Mouse (Mus musculus): ENCODE data around the gene Kcna1. TPM values are rescaled to one million over a fixed set of nuclear protein-coding genes. Genes with fewer than 3 reads are reported as not detected.

Gene Kcna1
- total and polyA plus RNA-seq, 3 experiments: not detected

GRCm38 (mm10) chr6:126597741-126598140, 48.4 kb downstream of the Kcna1 start (continued):
- TF ChIP-seq USF2 (IDR thresholded peaks at IDR 0.05; ENCODE audit: borderline replicate concordance in 1 of 2, insufficient read depth in 1 of 2, low read depth in 1 of 2, low read length in 2 of 2): no peak
- no peak for TF ChIP-seq MYB (IDR thresholded peaks at IDR 0.05; ENCODE audit: low read depth, low read length)

- Histone ChIP-seq H3K27ac (ENCODE audit: control insufficient read depth, low read depth, low read length) (no peak overlapping the region), H3K36me3 (ENCODE audit: control insufficient read depth in 1 of 2, insufficient read depth in 2 of 2, low read length in 2 of 2) (no peaks in the 10 kb centered on the region), H3K79me2 (ENCODE audit: control insufficient read depth, insufficient read depth, low read length, poor library complexity) (no peaks in the 10 kb centered on the region), H3K9ac (ENCODE audit: control insufficient read depth, low read depth, low read length, poor library complexity, severe bottlenecking) (no peak overlapping the region), H3K27me3 (ENCODE audit: control insufficient read depth in 1 of 2, insufficient read depth in 2 of 2, low read length in 2 of 2) (no peaks in the 10 kb centered on the region), H3K4me3 (ENCODE audit: control insufficient read depth in 1 of 2, insufficient read depth in 1 of 2, low read depth in 2 of 2, low read length in 2 of 2) (no peak overlapping the region), H3K9me3 (replicated peaks; ENCODE audit: insufficient read depth, low read length) (no peaks in the 10 kb centered on the region), H3K4me1 (ENCODE audit: control insufficient read depth in 1 of 2, insufficient read depth in 2 of 2, low read length in 2 of 2) (no peaks in the 10 kb centered on the region)
- DNase-seq (ENCODE audit: low read depth, low spot score): no peak
- TF ChIP-seq MEF2A (IDR thresholded peaks at IDR 0.05; ENCODE audit: extremely low read depth, insufficient replicate concordance, low read depth, low read length, poor library complexity, severe bottlenecking): no peak
- no peak for TF ChIP-seq MXI1 (IDR thresholded peaks at IDR 0.05; ENCODE audit: low read depth, low read length)
- TF ChIP-seq RAD21 (IDR thresholded peaks at IDR 0.05; ENCODE audit: low read depth, low read length): no peak
- TF ChIP-seq GATA1 (IDR thresholded peaks at IDR 0.05; ENCODE audit: low read depth, low read length): no peak
- TF ChIP-seq ZNF384 (IDR thresholded peaks at IDR 0.05; ENCODE audit: low read depth, low read length): no peak
- no peak for TF ChIP-seq CHD2 (IDR thresholded peaks at IDR 0.05; ENCODE audit: low read length)
- no peak for TF ChIP-seq POLR2AphosphoS5 (IDR thresholded peaks at IDR 0.05; ENCODE audit: borderline replicate concordance, low read depth, low read length)
- no peak for TF ChIP-seq MAX (IDR thresholded peaks at IDR 0.05; ENCODE audit: low read length)
- no peak for TF ChIP-seq SIN3A (IDR thresholded peaks at IDR 0.05; ENCODE audit: low read length)
- no peak for TF ChIP-seq ZMIZ1 (IDR thresholded peaks at IDR 0.05; ENCODE audit: low read depth, low read length)
- TF ChIP-seq UBTF (IDR thresholded peaks at IDR 0.05; ENCODE audit: borderline replicate concordance, insufficient read depth, low read depth, low read length): no peak
- no peak for TF ChIP-seq CHD1 (IDR thresholded peaks at IDR 0.05; ENCODE audit: low read depth, low read length)
- no peak for TF ChIP-seq NELFE (IDR thresholded peaks at IDR 0.05; ENCODE audit: low read depth, low read length)
- TF ChIP-seq MAZ (IDR thresholded peaks at IDR 0.05; ENCODE audit: low read depth, low read length): no peak
- no peak for TF ChIP-seq BHLHE40 (IDR thresholded peaks at IDR 0.05; ENCODE audit: borderline replicate concordance, low read depth, low read length)
- no peak for TF ChIP-seq POLR2A (IDR thresholded peaks at IDR 0.05; ENCODE audit: control insufficient read depth in 1 of 2, insufficient read depth in 1 of 2, low read depth in 1 of 2, low read length in 2 of 2, poor library complexity in 1 of 2)
- TF ChIP-seq TCF12 (IDR thresholded peaks at IDR 0.05; ENCODE audit: low read depth, low read length): no peak
- no peak for TF ChIP-seq SMC3 (IDR thresholded peaks at IDR 0.05; ENCODE audit: low read depth, low read length)
- no peak for TF ChIP-seq EP300 (IDR thresholded peaks at IDR 0.05; ENCODE audit: low read depth in 1 of 2, low read length in 2 of 2)
These were observed 50.2 kb downstream of the Kcna1 start for GRCm38 (mm10) chr6:126595805-126596629.

Measured in MEL (cell line).